Comparison of ENCODE assay signal across 8 mouse cellular contexts in the genomic region with DNA sequence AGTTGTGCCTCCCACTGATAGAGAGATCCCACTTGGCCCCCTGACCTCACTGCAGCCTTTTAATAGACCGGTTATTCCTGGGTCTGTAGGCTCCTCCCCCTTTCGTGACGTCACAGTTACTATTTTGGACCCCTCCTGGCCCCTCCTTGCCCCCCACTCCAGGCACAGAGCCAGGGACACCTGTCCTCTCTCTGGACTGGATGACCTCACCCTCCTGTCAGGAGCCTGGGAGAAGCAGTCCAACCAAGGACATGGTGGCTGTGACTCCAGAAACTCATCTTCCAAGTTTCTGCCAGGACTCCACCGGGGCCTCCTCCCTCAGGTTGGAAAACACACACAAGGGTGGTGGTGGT. TPM values are rescaled to one million over a fixed set of nuclear protein-coding genes. Genes with fewer than 3 reads are reported as not detected.
DNase-seq lines count a peak whose midpoint lies in the region; ATAC-seq and TF ChIP-seq lines count a peak whose summit lies in the region.

No protein-coding gene starts in this region.

- DNase-seq in lung, postnatal 0 days (ENCODE audit: low spot score), result peak; percentile 30
- DNase-seq in lung, postnatal 14 days, result no peak
- peak; percentile 68 for DNase-seq in cerebellum, adult 2 months
- peak; percentile 69 to 88 for DNase-seq in gastrocnemius, postnatal 36 days
- DNase-seq in embryo, embryonic 9.5 days (ENCODE audit: extremely low spot score), result no peak
- DNase-seq in ovary, postnatal 36 days (ENCODE audit: low spot score), result no peak

- no peaks in the 10 kb centered on the region for H3K9me3 ChIP-seq in lung, postnatal 0 days (ENCODE audit: low read length)
- H3K9me3 ChIP-seq in limb, embryonic 15.5 days, result no peaks in the 10 kb centered on the region

- no peak for TF ChIP-seq EP300 in lung, postnatal 0 days (IDR thresholded peaks at IDR 0.05)

- no peaks in the 10 kb centered on the region for H3K27me3 ChIP-seq in lung, postnatal 0 days (replicated peaks; ENCODE audit: insufficient read depth, low read length)
- H3K27me3 ChIP-seq in cerebellum, adult 2 months (ENCODE audit: control insufficient read depth, insufficient read depth, low read length), result no peaks in the 10 kb centered on the region
- no peaks in the 10 kb centered on the region for H3K27me3 ChIP-seq in limb, embryonic 15.5 days

- no peak overlapping the region for H3K9ac ChIP-seq in lung, postnatal 0 days (replicated peaks; ENCODE audit: low read depth)
- H3K9ac ChIP-seq in limb, embryonic 15.5 days, result no peak overlapping the region

- 37% methylated on average over 4 of the region's 4 CpGs for WGBS in lung, postnatal 0 days
- WGBS in cerebellum, adult 2 months, result 19% methylated on average over 4 of the region's 4 CpGs
- WGBS in limb, embryonic 15.5 days, result 62% methylated on average over 4 of the region's 4 CpGs

- no peak for TF ChIP-seq POLR2A in cerebellum, adult 2 months (IDR thresholded peaks at IDR 0.05; ENCODE audit: borderline replicate concordance, insufficient read depth, low read length)

- H3K4me1 ChIP-seq in lung, postnatal 0 days (ENCODE audit: insufficient read depth, low read depth, low read length), result peaks cover 67% of the 10 kb centered on the region
- peaks cover 85% of the 10 kb centered on the region for H3K4me1 ChIP-seq in cerebellum, adult 2 months (ENCODE audit: control insufficient read depth, insufficient read depth, low read length)
- H3K4me1 ChIP-seq in limb, embryonic 15.5 days, result peaks cover 92% of the 10 kb centered on the region

- peaks cover 6% of the 10 kb centered on the region; the same call in 1 of the 2 replicates for H3K36me3 ChIP-seq in lung, postnatal 0 days (ENCODE audit: insufficient read depth, low read length)
- H3K36me3 ChIP-seq in limb, embryonic 15.5 days, result 0 out of 2 replicates have a peak, but pooled peaks cover 7% of the 10 kb centered on the region

- TF ChIP-seq CTCF in lung, postnatal 0 days (IDR thresholded peaks at IDR 0.05), result no peak
- TF ChIP-seq CTCF in cerebellum, adult 2 months (IDR thresholded peaks at IDR 0.05; ENCODE audit: borderline replicate concordance, insufficient read depth, low read depth, low read length), result no peak

- ATAC-seq in lung, postnatal 0 days, result no peak
- no peak for ATAC-seq in limb, embryonic 15.5 days (ENCODE audit: insufficient number of reproducible peaks, low FRiP score, low TSS enrichment, low read depth)
- ATAC-seq in megakaryocyte-erythroid progenitor cell, adult 5-6 weeks (replicated peaks; ENCODE audit: low FRiP score, low TSS enrichment, poor library complexity, severe bottlenecking), result no peak

- intact Hi-C loops in gastrocnemius, postnatal 36 days (cut with DNase I), result no loop called here

- H3K4me3 ChIP-seq in lung, postnatal 0 days (ENCODE audit: low read depth, low read length), result no peak overlapping the region
- H3K4me3 ChIP-seq in cerebellum, adult 2 months (replicated peaks; ENCODE audit: insufficient read depth, low read depth, low read length), result no peak overlapping the region
- no peak overlapping the region for H3K4me3 ChIP-seq in limb, embryonic 15.5 days

- H3K4me2 ChIP-seq in lung, postnatal 0 days (replicated peaks; ENCODE audit: low read depth, low read length), result no peak overlapping the region
- H3K4me2 ChIP-seq in limb, embryonic 15.5 days, result 0 out of 2 replicates have a peak overlapping the region, but pooled peaks have one; percentile 90

- H3K27ac ChIP-seq in lung, postnatal 0 days (ENCODE audit: low read length), result peak overlapping the region; percentile 88; the same call in 1 of the 2 replicates
- H3K27ac ChIP-seq in cerebellum, adult 2 months (ENCODE audit: insufficient read depth, low read length), result peak overlapping the region; percentile 69
- H3K27ac ChIP-seq in limb, embryonic 15.5 days, result peak overlapping the region; percentile 88

RNA-seq across cellular contexts. Expression of a gene that starts 10.0 kb away (rescaled TPM):
- 65.6 and 79.0 TPM in 2 replicates for polyA plus RNA-seq in lung, postnatal 0 days (2015; fragmentation: Nextera tagmentation; extraction: Ambion mirVana)
- polyA plus RNA-seq in cerebellum, adult 2 months (2012; rRNA removed), result 188 and 194 TPM in 2 replicates
- 10 to 100 TPM; 62.2 to 78.7 TPM for total RNA-seq in gastrocnemius, postnatal 36 days (2021)
- 94.1 and 96.7 TPM in 2 replicates for polyA plus RNA-seq in limb, embryonic 15.5 days (2015; fragmentation: Nextera tagmentation; extraction: Ambion mirVana)
- 10.7 and 16.6 TPM in 2 replicates for total RNA-seq in megakaryocyte-erythroid progenitor cell, adult 5-6 weeks (2014; fragmentation: Nextera tagmentation)
- 6.1 and 11.4 TPM in 2 replicates for total RNA-seq in megakaryocyte-erythroid progenitor cell, adult 5-6 weeks (2017)

RNA-seq across cellular contexts. Expression of a gene that starts 28.7 kb away (rescaled TPM):
- 0.88 and 1.3 TPM in 2 replicates for polyA plus RNA-seq in lung, postnatal 0 days (2015; fragmentation: Nextera tagmentation; extraction: Ambion mirVana)
- 1.3 and 2.2 TPM in 2 replicates for polyA plus RNA-seq in cerebellum, adult 2 months (2012; rRNA removed)
- total RNA-seq in gastrocnemius, postnatal 36 days (2021), result not detected
- 13.0 and 13.8 TPM in 2 replicates for polyA plus RNA-seq in limb, embryonic 15.5 days (2015; fragmentation: Nextera tagmentation; extraction: Ambion mirVana)
- total RNA-seq in megakaryocyte-erythroid progenitor cell, adult 5-6 weeks (2014; fragmentation: Nextera tagmentation), result 36.4 and 48.1 TPM in 2 replicates
- 7.5 and 12.3 TPM in 2 replicates for total RNA-seq in megakaryocyte-erythroid progenitor cell, adult 5-6 weeks (2017)

RNA-seq across cellular contexts. Expression of a gene that starts 30.6 kb away (rescaled TPM):
- polyA plus RNA-seq in lung, postnatal 0 days (2015; fragmentation: Nextera tagmentation; extraction: Ambion mirVana), result 15.8 and 16.7 TPM in 2 replicates
- polyA plus RNA-seq in cerebellum, adult 2 months (2012; rRNA removed), result 115 and 120 TPM in 2 replicates
- total RNA-seq in gastrocnemius, postnatal 36 days (2021), result 10 to 100 TPM; 45.6 TPM
- 25.1 and 27.6 TPM in 2 replicates for polyA plus RNA-seq in limb, embryonic 15.5 days (2015; fragmentation: Nextera tagmentation; extraction: Ambion mirVana)
- total RNA-seq in megakaryocyte-erythroid progenitor cell, adult 5-6 weeks (2014; fragmentation: Nextera tagmentation), result 71.5 and 93.3 TPM in 2 replicates
- 39.9 and 59.4 TPM in 2 replicates for total RNA-seq in megakaryocyte-erythroid progenitor cell, adult 5-6 weeks (2017)

RNA-seq across cellular contexts. Expression of a gene that starts 34.9 kb away (rescaled TPM):
- 74.7 and 79.9 TPM in 2 replicates for polyA plus RNA-seq in lung, postnatal 0 days (2015; fragmentation: Nextera tagmentation; extraction: Ambion mirVana)
- polyA plus RNA-seq in cerebellum, adult 2 months (2012; rRNA removed), result 35.2 and 40.2 TPM in 2 replicates
- 10 to 100 TPM; 86.6 to 89.2 TPM for total RNA-seq in gastrocnemius, postnatal 36 days (2021)
- polyA plus RNA-seq in limb, embryonic 15.5 days (2015; fragmentation: Nextera tagmentation; extraction: Ambion mirVana), result 119 and 130 TPM in 2 replicates
- 110 TPM in 2 replicates for total RNA-seq in megakaryocyte-erythroid progenitor cell, adult 5-6 weeks (2014; fragmentation: Nextera tagmentation)
- total RNA-seq in megakaryocyte-erythroid progenitor cell, adult 5-6 weeks (2017), result 71.3 and 94.9 TPM in 2 replicates

RNA-seq across cellular contexts. Expression of a gene that starts 48.6 kb away (rescaled TPM):
- not detected in 2 replicates for polyA plus RNA-seq in lung, postnatal 0 days (2015; fragmentation: Nextera tagmentation; extraction: Ambion mirVana)
- 3.1 and 4.0 TPM in 2 replicates for polyA plus RNA-seq in cerebellum, adult 2 months (2012; rRNA removed)
- total RNA-seq in gastrocnemius, postnatal 36 days (2021), result 10 to 100 TPM; 76.7 to 88.7 TPM
- polyA plus RNA-seq in limb, embryonic 15.5 days (2015; fragmentation: Nextera tagmentation; extraction: Ambion mirVana), result 0.20 and 0.24 TPM in 2 replicates
- total RNA-seq in megakaryocyte-erythroid progenitor cell, adult 5-6 weeks (2014; fragmentation: Nextera tagmentation), result 2.2 and 2.5 TPM in 2 replicates
- 0.84 and 1.3 TPM in 2 replicates for total RNA-seq in megakaryocyte-erythroid progenitor cell, adult 5-6 weeks (2017)

Comparison
In these comparisons a context has a peak if more than half of its experiments do, and no peak if none do; other contexts are left out.
1. DNase-seq: peak in lung, postnatal 0 days (single experiment), cerebellum, adult 2 months (2 of 2) and gastrocnemius, postnatal 36 days (2 of 2); none in lung, postnatal 14 days (single experiment), embryo, embryonic 9.5 days (single experiment) and ovary, postnatal 36 days (single experiment).
2. Peak in every context shown above with its lines, with median percentiles within 50 percentile points of each other: H3K27ac ChIP-seq.